Mouse (Mus musculus) G1E (cell line): ENCODE data around the gene Suz12. TPM values are rescaled to one million over a fixed set of nuclear protein-coding genes. Genes with fewer than 3 reads are reported as not detected.
"Not testable (repeated sequence)": the region's sequence is repeated elsewhere in the genome, so short reads cannot be mapped to it uniquely, and the experiment has no call there.

Experiments used
- ATAC-seq: 2 replicates; pipeline ENCODE4 v1.8.0; 2016; ENCODE audit warnings: mild to moderate bottlenecking; ENCODE audit not compliant: insufficient number of reproducible peaks, poor library complexity, low FRiP score, severe bottlenecking; ENCODE audit errors: extremely low read depth
- DNase-seq: peaks from one replicate; pipeline ENCODE4 v3.0.0; 2012; ENCODE audit warnings: low spot score
- H3K27me3 ChIP-seq: 2 replicates; pipeline ENCODE4 v1.6.1; 2012; ENCODE audit warnings: mild to moderate bottlenecking, low read length, inconsistent platforms; ENCODE audit not compliant: insufficient read depth
- H3K36me3 ChIP-seq: replicated peaks from 2 replicates; pipeline ENCODE3; 2012; ENCODE audit warnings: mild to moderate bottlenecking, inconsistent platforms
- H3K4me1 ChIP-seq: 2 replicates; pipeline ENCODE4 v1.6.1; 2012; ENCODE audit warnings: low read depth, low read length, inconsistent platforms, mixed read lengths; ENCODE audit not compliant: insufficient read depth
- H3K4me3 ChIP-seq: 2 replicates; pipeline ENCODE4 v1.5.1; 2012; ENCODE audit warnings: low read depth, mild to moderate bottlenecking, inconsistent platforms, low read length, moderate library complexity, mixed read lengths
- H3K9me3 ChIP-seq: replicated peaks from 2 replicates; pipeline ENCODE4 v1.6.1; 2012; ENCODE audit warnings: inconsistent platforms
- CTCF ChIP-seq: IDR thresholded peaks from 2 replicates; pipeline ENCODE4 v1.5.1; 2012; ENCODE audit warnings: low read depth, low read length, inconsistent platforms, mixed read lengths
- GATA1 ChIP-seq: IDR thresholded peaks from 2 replicates; pipeline ENCODE4 v1.6.1; 2012; ENCODE audit warnings: borderline replicate concordance, low read length, inconsistent platforms, mixed read lengths
- GATA2 ChIP-seq: IDR thresholded peaks from 2 replicates; pipeline ENCODE4 v1.6.1; 2012; ENCODE audit warnings: low read depth, low read length, inconsistent platforms, borderline replicate concordance
- POLR2AphosphoS5 ChIP-seq: IDR thresholded peaks from 2 replicates; pipeline ENCODE4 v1.6.1; 2012; ENCODE audit warnings: low read depth, low read length, inconsistent platforms; ENCODE audit not compliant: insufficient replicate concordance
- TAL1 ChIP-seq: conservative IDR thresholded peaks from 2 replicates; pipeline ENCODE4 v1.6.1; 2012; ENCODE audit warnings: low read depth, low read length, inconsistent platforms, mixed read lengths
- polyA plus RNA-seq: library from polyadenylated mRNA; stranded (reverse); fragments of >175 nt; gene quantifications from 2 replicates; pipeline ENCODE4 v1.2.3, GENCODE M21; 2012
- total RNA-seq, 2 experiments: library from RNA; stranded (forward) in 1 of 2; stranded (reverse) in 1 of 2; fragments of 200-1000 nt in 1 of 2; fragments of >200 nt in 1 of 2; fragmentation: Nextera tagmentation in 1 of 2; gene quantifications; 2 replicates each; pipeline ENCODE4 v1.2.3; 2014 to 2017

Gene Suz12
- total and polyA plus RNA-seq, 3 experiments, result 43.7 to 300 (median 131) TPM

DNA sequence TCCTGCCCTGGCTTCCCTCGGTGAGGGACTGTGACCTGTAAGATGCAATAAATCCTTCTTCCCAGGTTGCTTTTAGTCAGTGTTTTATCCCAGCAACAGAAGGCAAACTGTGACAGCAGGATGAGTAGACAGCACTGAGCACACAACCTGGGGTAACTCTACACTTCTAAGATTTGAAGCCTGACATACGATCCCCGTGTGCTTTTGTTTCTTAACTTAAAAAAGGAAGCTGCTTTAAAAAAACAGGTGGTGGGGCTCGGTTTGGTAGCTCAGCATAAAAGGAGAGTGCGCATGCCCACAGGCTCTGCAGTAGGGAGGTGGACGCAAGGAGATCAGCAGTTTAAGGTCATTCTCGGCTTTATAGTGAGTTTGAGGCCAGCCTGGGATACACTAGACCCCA is 59.5 kb downstream of the Suz12 start:
- Histone ChIP-seq H3K9me3 (no peaks in the 10 kb centered on the region), H3K36me3 (peaks cover 96% of the 10 kb centered on the region), H3K4me3 (no peak overlapping the region), H3K27me3 (no peaks in the 10 kb centered on the region), H3K4me1 (peaks cover 17% of the 10 kb centered on the region)
- TF ChIP-seq GATA2, result no peak
- TF ChIP-seq TAL1, result no peak
- no peak for TF ChIP-seq GATA1
- TF ChIP-seq CTCF, result no peak
- no peak for TF ChIP-seq POLR2AphosphoS5
- DNase-seq, result no peak
- ATAC-seq, result no peak

DNA sequence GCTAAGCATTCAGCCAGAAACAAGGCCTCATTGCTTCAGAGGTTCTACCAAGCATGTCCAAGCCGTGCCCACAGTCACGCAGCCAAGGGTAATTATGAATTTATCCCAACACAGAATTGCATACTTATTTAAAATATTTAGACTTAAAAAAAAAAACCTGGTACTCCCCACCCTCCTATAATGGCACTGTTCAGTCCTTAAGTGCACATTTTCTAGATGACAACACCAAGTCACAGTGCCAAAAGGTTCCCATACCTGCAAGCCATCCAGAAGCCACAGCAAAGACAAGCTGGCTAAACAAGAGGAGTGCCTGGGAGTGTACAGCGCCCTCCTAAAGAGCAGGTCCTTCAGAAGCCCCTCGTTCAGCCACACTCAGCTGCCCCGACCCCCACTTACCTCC is 60.3 kb downstream of the Suz12 start:
- H3K4me1 ChIP-seq, result peaks cover 17% of the 10 kb centered on the region
- H3K36me3 ChIP-seq, result peaks cover 96% of the 10 kb centered on the region
- H3K27me3 ChIP-seq, result no peaks in the 10 kb centered on the region
- no peak overlapping the region for H3K4me3 ChIP-seq
- H3K9me3 ChIP-seq, result no peaks in the 10 kb centered on the region
- TF ChIP-seq POLR2AphosphoS5, result no peak
- no peak for TF ChIP-seq GATA2
- TF ChIP-seq TAL1, result no peak
- no peak for TF ChIP-seq CTCF
- no peak for TF ChIP-seq GATA1
- ATAC-seq, result no peak
- no peak for DNase-seq

DNA sequence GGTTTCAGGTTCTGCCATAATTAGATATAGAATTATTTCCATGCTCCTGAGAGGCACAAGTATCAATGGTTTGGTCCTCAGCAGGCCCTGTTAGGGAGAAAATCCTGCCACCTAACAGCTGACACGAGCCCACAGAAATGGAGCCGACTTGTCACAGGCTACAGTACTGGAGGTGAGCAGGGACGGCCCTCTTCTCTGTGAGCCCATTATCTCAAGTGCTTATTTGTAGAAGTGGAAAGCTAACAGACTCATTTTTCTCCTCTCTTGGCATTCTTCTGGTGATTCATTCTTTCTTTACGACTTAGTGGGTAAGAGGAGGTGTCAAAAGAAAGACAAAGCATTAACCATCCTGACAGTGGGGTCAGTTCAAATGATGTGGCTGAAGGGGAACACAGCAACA is 61.8 kb downstream of the Suz12 start:
- H3K4me1 ChIP-seq, result peaks cover 19% of the 10 kb centered on the region
- no peak for ATAC-seq
- DNase-seq, result no peak
- no peak for TF ChIP-seq POLR2AphosphoS5
- no peak overlapping the region for H3K4me3 ChIP-seq
- peaks cover 96% of the 10 kb centered on the region for H3K36me3 ChIP-seq
- H3K9me3 ChIP-seq, result no peaks in the 10 kb centered on the region
- no peaks in the 10 kb centered on the region for H3K27me3 ChIP-seq

DNA sequence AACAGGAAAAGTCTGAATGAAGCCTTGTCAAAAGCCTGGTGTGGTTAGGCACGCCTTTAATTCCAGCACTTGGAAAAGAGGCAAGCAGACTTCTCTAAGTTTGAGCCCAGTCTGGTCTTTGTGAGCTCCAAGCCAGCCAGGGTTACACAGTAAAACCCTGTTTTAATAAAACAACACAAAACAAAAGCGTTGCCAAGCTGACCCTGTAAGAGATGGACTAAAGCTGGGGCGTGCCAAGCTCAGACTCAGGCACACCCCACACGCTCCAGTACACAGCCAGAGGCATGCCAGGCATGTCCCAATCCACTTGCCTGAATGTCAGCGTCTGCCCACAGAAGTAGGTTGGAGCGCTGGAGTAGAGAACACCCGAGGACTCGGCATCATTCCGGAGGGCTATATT is 63.2 kb downstream of the Suz12 start:
- ATAC-seq, result no peak
- Histone ChIP-seq H3K4me3 (no peak overlapping the region), H3K9me3 (no peaks in the 10 kb centered on the region), H3K4me1 (peaks cover 17% of the 10 kb centered on the region), H3K36me3 (peaks cover 98% of the 10 kb centered on the region), H3K27me3 (no peaks in the 10 kb centered on the region)
- no peak for TF ChIP-seq TAL1
- no peak for TF ChIP-seq CTCF
- TF ChIP-seq POLR2AphosphoS5, result no peak
- no peak for TF ChIP-seq GATA2
- no peak for TF ChIP-seq GATA1
- DNase-seq, result no peak

DNA sequence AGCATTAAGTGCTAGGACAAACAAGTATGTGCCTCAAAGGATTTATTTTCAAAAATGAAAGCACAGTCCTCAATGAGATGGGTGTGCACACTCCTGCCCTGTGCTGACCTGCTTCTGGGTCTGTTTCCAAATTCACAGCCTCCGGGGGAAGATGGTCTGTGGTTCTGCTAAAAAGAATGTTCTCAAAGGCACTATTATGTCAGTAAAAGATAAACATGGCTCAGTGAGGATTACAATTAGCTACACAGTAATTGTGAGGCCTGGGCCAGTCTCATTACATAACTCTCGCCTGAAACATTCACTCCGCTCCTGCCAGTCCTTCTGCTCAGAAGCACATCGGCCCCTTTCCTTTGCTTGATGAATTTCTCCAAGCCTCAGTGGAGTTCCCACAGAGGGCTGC is 69.3 kb downstream of the Suz12 start:
- Histone ChIP-seq H3K9me3 (no peaks in the 10 kb centered on the region), H3K4me3 (no peak overlapping the region), H3K27me3 (no peaks in the 10 kb centered on the region), H3K4me1 (peaks cover 13% of the 10 kb centered on the region; the same call in 1 of the 2 replicates), H3K36me3 (peaks cover 88% of the 10 kb centered on the region)
- DNase-seq (no peak), ATAC-seq (no peak)
- TF ChIP-seq CTCF (no peak), TAL1 (no peak), GATA2 (no peak), GATA1 (no peak), POLR2AphosphoS5 (no peak)

DNA sequence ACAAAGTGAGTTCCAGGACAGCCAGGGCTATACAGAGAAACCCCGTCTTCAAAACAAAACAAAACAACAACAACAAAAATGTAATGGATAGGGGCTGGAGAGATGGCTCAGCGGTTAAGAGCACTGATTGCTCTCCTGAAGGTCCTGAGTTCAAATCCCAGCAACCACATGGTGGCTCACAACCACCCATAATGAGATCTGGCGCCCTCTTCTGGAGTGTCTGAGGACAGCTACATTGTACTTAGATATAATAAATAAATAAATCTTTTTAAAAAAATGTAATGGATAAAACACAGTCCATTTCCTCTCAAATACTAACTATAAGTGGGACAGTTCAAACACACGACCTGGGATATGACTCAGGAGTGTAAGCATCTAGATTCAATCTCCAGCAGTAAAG is 73.5 kb downstream of the Suz12 start:
- not testable (repeated sequence) for ATAC-seq, H3K9me3 ChIP-seq, H3K27me3 ChIP-seq, H3K4me3 ChIP-seq, DNase-seq
- Histone ChIP-seq H3K4me1 (peaks cover 41% of the 10 kb centered on the region), H3K36me3 (peaks cover 80% of the 10 kb centered on the region)

DNA sequence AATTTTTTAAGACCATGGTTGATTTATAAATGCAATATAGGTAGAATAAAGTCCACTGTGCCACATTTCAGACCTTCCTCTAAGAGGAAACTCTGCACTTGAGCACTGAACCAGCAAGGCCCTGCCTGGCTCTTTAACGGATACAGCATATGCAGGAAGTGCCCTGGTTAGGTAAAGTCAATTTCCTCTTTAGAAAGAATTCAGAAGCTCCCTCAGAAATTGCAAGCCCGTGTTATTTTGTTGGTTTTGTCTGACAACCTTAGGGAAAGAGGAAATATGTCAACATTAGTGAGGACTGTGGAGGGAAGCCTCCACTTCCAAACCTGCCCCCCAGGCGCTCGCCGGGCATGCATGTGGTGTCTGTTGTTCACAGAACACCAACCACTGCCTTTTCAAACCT is 74.7 kb downstream of the Suz12 start:
- Histone ChIP-seq H3K4me3 (no peak overlapping the region), H3K36me3 (peaks cover 76% of the 10 kb centered on the region), H3K27me3 (no peaks in the 10 kb centered on the region), H3K4me1 (peaks cover 49% of the 10 kb centered on the region), H3K9me3 (no peaks in the 10 kb centered on the region)
- DNase-seq, result no peak
- TF ChIP-seq POLR2AphosphoS5 (no peak), GATA2 (no peak), CTCF (no peak), TAL1 (no peak), GATA1 (no peak)
- no peak; the same call in 1 of the 2 replicates for ATAC-seq
